Mouse (Mus musculus): ENCODE results near the gene Shisa2. TPM values are rescaled to one million over a fixed set of nuclear protein-coding genes. Genes with fewer than 3 reads are reported as not detected.
A peak's percentile ranks its signal among the peaks of the same experiment; 100 is the strongest.

Gene Shisa2
- polyA plus RNA-seq, 1 experiment, result 3.1 TPM

DNA sequence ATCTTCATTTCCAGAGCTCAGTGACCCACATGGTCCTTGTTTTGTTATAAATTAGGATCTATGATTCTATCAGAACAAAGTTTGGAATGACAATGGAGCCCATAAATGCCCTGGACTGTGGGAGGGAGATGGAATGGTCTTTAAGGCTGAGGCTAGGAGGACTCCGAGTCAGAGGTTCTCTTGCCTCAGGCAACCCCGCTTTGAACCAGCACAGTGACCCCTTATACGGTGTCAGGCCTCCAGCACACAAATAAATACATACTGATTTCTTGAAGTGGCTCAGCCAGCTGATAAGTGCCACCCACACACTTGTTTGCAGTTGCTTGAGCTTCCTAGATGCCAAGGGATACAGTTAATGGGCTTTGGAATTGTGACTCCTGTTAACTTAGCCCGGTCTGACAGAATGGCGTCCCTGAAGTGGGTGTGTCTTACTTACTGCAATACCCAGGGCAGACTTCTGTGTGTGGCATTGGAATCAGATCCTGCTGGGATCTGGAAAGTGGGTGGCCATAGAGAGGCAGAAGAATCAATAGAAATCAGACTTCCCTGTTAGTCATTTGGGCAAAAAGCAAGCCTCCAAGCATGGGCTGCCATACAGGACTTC, 8.3 kb downstream of the Shisa2 start:
- DNase-seq, result no peak
- 87% methylated on average over 5 of the region's 5 CpGs for WGBS
- Histone ChIP-seq H3K27me3 (ENCODE audit: control insufficient read depth, insufficient read depth, low read length) (no peaks in the 10 kb centered on the region), H3K27ac (ENCODE audit: insufficient read depth, low read length) (no peak overlapping the region), H3K4me3 (replicated peaks; ENCODE audit: insufficient read depth, low read depth, low read length) (no peak overlapping the region), H3K4me1 (ENCODE audit: control insufficient read depth, insufficient read depth, low read length) (no peaks in the 10 kb centered on the region)
- TF ChIP-seq CTCF (IDR thresholded peaks at IDR 0.05; ENCODE audit: borderline replicate concordance, insufficient read depth, low read depth, low read length) (no peak), POLR2A (IDR thresholded peaks at IDR 0.05; ENCODE audit: borderline replicate concordance, insufficient read depth, low read length) (no peak)

DNA sequence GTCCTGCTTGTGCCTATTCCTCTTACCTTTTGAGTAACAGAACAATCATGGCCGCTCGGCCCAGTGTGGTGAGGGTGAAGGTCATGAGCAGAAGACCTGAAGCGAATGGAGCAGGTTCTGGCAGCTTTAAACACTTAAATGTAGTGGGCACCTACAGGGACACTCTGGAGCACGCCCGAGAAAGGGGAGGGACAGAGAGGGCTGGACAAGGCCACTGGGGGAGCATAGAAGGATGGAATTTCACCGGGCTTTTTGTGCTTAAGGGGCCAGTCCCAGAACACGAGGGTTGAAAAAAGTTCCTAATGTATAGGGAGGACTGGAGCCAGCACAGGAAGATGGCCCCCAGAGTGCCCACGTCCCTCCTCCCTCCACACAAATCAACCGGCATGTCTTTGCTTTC, 8.9 kb downstream of the Shisa2 start:
- no peak overlapping the region for H3K27ac ChIP-seq (ENCODE audit: insufficient read depth, low read length)
- TF ChIP-seq POLR2A (IDR thresholded peaks at IDR 0.05; ENCODE audit: borderline replicate concordance, insufficient read depth, low read length) (no peak), CTCF (IDR thresholded peaks at IDR 0.05; ENCODE audit: borderline replicate concordance, insufficient read depth, low read depth, low read length) (no peak)
- WGBS, result 77% methylated on average over 9 of the region's 9 CpGs
- no peak overlapping the region for H3K4me3 ChIP-seq (replicated peaks; ENCODE audit: insufficient read depth, low read depth, low read length)
- DNase-seq, result no peak
- H3K4me1 ChIP-seq (ENCODE audit: control insufficient read depth, insufficient read depth, low read length), result no peaks in the 10 kb centered on the region
- no peaks in the 10 kb centered on the region for H3K27me3 ChIP-seq (ENCODE audit: control insufficient read depth, insufficient read depth, low read length)

DNA sequence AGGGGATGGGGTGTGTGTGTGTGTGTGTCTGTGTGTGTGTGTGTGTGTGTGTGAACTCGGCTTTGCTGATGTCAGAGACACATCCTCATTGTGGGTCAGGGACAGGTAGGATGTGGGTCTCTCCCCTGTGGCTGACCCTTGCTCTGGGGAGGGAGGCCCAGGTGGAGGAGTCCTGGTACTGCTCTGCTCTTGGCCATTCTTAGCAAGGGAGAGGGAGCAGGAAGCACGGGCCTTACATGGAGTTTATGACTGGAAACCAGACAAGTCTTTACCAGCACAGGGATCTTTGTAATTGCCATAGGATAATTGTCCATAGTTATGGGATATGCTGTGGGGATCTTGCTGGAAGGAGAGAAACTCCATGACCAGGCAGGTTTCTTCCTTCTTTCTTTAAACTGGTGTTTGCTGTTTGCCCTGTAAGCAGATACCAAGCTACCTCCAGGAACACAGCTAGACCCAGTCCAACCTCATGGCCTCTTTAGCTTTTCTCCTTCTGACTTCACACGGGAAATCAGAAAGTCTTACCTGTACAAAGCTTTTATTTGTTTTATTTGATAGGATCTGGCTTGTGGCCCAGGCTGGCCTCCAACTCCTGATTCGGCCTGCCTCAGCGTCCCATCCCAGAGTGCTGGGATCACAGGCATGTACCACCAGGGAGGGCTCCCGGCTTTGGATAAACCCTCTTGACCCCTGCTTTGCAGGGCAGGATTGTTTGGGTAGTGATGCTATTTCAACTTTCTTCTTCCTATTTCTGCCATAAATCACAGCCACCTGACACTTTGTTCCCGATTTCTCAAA, 14.0 kb downstream of the Shisa2 start:
- 71% methylated on average over 7 of the region's 7 CpGs for WGBS
- H3K4me3 ChIP-seq (replicated peaks; ENCODE audit: insufficient read depth, low read depth, low read length), result no peak overlapping the region

DNA sequence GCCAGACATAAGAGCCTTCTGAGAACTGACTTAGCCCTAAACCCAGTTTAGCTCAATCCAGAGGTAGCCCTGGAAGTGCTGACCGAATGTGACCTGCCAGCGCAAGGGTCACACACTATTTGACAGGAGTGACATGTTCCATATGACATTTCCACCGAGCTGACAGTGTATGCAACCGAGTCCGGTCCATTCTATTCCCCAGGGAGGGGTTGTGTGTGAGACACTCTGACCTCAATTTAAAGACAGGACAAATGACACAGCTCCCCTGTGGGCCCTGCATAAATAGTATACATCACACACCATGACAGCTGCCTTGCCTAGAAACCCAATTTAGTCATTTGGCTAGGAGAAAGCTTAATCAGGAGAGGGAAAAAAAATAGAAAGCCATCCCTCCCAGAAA, 16.7 kb downstream of the Shisa2 start:
- Histone ChIP-seq H3K27me3 (ENCODE audit: control insufficient read depth, insufficient read depth, low read length) (no peaks in the 10 kb centered on the region), H3K27ac (ENCODE audit: insufficient read depth, low read length) (no peak overlapping the region), H3K4me3 (replicated peaks; ENCODE audit: insufficient read depth, low read depth, low read length) (no peak overlapping the region), H3K4me1 (ENCODE audit: control insufficient read depth, insufficient read depth, low read length) (no peaks in the 10 kb centered on the region)
- peak in 1 of 2 experiments; percentile 10 for DNase-seq
- 38% methylated on average over 5 of the region's 5 CpGs for WGBS
- TF ChIP-seq POLR2A (IDR thresholded peaks at IDR 0.05; ENCODE audit: borderline replicate concordance, insufficient read depth, low read length) (no peak), CTCF (IDR thresholded peaks at IDR 0.05; ENCODE audit: borderline replicate concordance, insufficient read depth, low read depth, low read length) (no peak)

More for the DNA sequence above, 14.0 kb downstream of the Shisa2 start:
- no peaks in the 10 kb centered on the region for H3K4me1 ChIP-seq (ENCODE audit: control insufficient read depth, insufficient read depth, low read length)
- no peak overlapping the region for H3K27ac ChIP-seq (ENCODE audit: insufficient read depth, low read length)
- H3K27me3 ChIP-seq (ENCODE audit: control insufficient read depth, insufficient read depth, low read length), result no peaks in the 10 kb centered on the region
- TF ChIP-seq CTCF (IDR thresholded peaks at IDR 0.05; ENCODE audit: borderline replicate concordance, insufficient read depth, low read depth, low read length), result no peak
- no peak for TF ChIP-seq POLR2A (IDR thresholded peaks at IDR 0.05; ENCODE audit: borderline replicate concordance, insufficient read depth, low read length)
- no peak for DNase-seq

DNA sequence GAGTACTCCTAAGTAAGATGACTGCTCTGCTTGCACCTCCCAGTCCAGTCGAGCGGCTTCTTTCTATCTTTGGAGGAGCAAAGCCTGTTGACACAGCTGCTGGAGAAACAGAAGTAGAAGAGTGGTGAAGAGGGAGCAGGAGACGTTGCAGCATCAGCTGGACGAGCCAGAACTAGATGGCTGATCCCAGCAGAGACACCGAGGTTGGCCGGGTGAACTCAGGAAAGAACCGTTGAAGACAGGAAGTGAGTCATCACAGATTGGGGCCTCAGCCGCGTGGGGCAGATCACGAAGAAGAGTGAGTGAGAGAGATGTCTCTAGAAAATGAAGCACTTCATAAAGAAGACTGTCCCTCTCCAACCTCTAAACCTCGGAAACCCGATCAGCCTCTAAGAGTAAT, 18.5 kb downstream of the Shisa2 start:
- no peaks in the 10 kb centered on the region for H3K4me1 ChIP-seq (ENCODE audit: control insufficient read depth, insufficient read depth, low read length)
- H3K27ac ChIP-seq (ENCODE audit: insufficient read depth, low read length), result no peak overlapping the region
- TF ChIP-seq CTCF (IDR thresholded peaks at IDR 0.05; ENCODE audit: borderline replicate concordance, insufficient read depth, low read depth, low read length) (no peak), POLR2A (IDR thresholded peaks at IDR 0.05; ENCODE audit: borderline replicate concordance, insufficient read depth, low read length) (no peak)
- no peak for DNase-seq
- no peak overlapping the region for H3K4me3 ChIP-seq (replicated peaks; ENCODE audit: insufficient read depth, low read depth, low read length)
- H3K27me3 ChIP-seq (ENCODE audit: control insufficient read depth, insufficient read depth, low read length), result no peaks in the 10 kb centered on the region
- 88% methylated on average over 12 of the region's 12 CpGs for WGBS

DNA sequence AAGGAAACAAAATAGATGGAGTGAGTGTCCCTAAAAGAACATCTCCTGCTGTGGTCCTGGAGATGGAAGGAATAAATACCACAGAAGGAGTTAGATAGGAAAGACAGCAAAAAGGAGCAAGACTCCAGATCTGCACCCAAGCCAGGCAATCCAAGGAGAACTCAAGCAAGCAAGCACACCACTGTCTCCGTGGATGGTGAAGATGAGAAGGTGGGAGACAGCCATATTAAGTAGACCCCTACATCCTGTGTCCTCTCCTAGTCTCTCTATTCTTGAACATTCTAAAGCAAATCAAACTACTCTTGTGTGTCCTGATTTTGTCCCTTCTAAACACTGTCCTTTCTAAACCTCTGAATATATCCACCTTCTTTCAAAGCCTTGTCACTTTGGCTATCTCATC, 19.1 kb downstream of the Shisa2 start:
- TF ChIP-seq CTCF (IDR thresholded peaks at IDR 0.05; ENCODE audit: borderline replicate concordance, insufficient read depth, low read depth, low read length), result no peak
- TF ChIP-seq POLR2A (IDR thresholded peaks at IDR 0.05; ENCODE audit: borderline replicate concordance, insufficient read depth, low read length), result no peak
- Histone ChIP-seq H3K4me1 (ENCODE audit: control insufficient read depth, insufficient read depth, low read length) (no peaks in the 10 kb centered on the region), H3K27ac (ENCODE audit: insufficient read depth, low read length) (no peak overlapping the region), H3K4me3 (replicated peaks; ENCODE audit: insufficient read depth, low read depth, low read length) (no peak overlapping the region), H3K27me3 (ENCODE audit: control insufficient read depth, insufficient read depth, low read length) (no peaks in the 10 kb centered on the region)
- 81% methylated on average over 1 of the region's 1 CpGs for WGBS
- no peak for DNase-seq

DNA sequence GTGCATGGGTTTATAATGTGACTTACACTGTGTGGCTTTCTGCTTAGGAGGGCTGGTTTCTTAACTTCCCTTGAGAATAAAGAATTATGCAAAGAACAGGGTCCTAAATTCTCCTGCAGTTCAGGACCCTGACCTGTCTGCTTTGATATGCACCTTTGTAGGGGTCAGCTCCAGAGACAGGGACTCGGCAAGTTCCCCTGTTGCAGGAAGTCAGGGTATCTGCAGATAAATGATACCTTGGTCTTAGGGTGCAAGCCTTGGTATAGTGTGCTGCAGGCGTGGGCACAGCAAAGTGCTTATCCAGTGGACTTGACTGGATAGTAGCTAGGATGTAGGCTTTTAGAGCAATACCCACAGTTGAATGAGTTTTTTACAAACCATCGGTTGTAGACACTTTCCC, 19.8 kb downstream of the Shisa2 start:
- WGBS, result 88% methylated on average over 3 of the region's 3 CpGs
- Histone ChIP-seq H3K27me3 (ENCODE audit: control insufficient read depth, insufficient read depth, low read length) (no peaks in the 10 kb centered on the region), H3K27ac (ENCODE audit: insufficient read depth, low read length) (no peak overlapping the region), H3K4me3 (replicated peaks; ENCODE audit: insufficient read depth, low read depth, low read length) (no peak overlapping the region), H3K4me1 (ENCODE audit: control insufficient read depth, insufficient read depth, low read length) (no peaks in the 10 kb centered on the region)
- no peak for TF ChIP-seq POLR2A (IDR thresholded peaks at IDR 0.05; ENCODE audit: borderline replicate concordance, insufficient read depth, low read length)
- no peak for TF ChIP-seq CTCF (IDR thresholded peaks at IDR 0.05; ENCODE audit: borderline replicate concordance, insufficient read depth, low read depth, low read length)
- no peak for DNase-seq

Data from cerebellum, adult 2 months (tissue).